Mouse (Mus musculus): ENCODE data around the gene Edc3.

Gene Edc3

GRCm38 (mm10) chr9:57708068-57708719 is at the start of gene Edc3:
Gene Edc3 (plus strand): TSS chr9:57708540.
- DNase-seq (ENCODE audit: low spot score in 2 of 2): peak; percentile 70 to 84

GRCm38 (mm10) chr9:57658970-57659369 is 49.4 kb upstream of the Edc3 start:
- no peak for DNase-seq (ENCODE audit: low spot score in 2 of 2)

GRCm38 (mm10) chr9:57659774-57660173 is 48.6 kb upstream of the Edc3 start:
- DNase-seq (ENCODE audit: low spot score in 2 of 2): peak in 1 of 2 experiments; percentile 70

GRCm38 (mm10) chr9:57660501-57660900 is 47.8 kb upstream of the Edc3 start:
- DNase-seq (ENCODE audit: low spot score in 2 of 2): no peak

GRCm38 (mm10) chr9:57661552-57661951 is 46.8 kb upstream of the Edc3 start:
- no peak for DNase-seq (ENCODE audit: low spot score in 2 of 2)

GRCm38 (mm10) chr9:57664616-57665015 is 43.7 kb upstream of the Edc3 start:
- DNase-seq (ENCODE audit: low spot score in 2 of 2): no peak

GRCm38 (mm10) chr9:57666536-57666935 is 41.8 kb upstream of the Edc3 start:
- DNase-seq (ENCODE audit: low spot score in 2 of 2): no peak

GRCm38 (mm10) chr9:57667136-57667535 is 41.2 kb upstream of the Edc3 start:
- DNase-seq (ENCODE audit: low spot score in 2 of 2): no peak

- no peak for DNase-seq (ENCODE audit: low spot score in 2 of 2)
Observed at GRCm38 (mm10) chr9:57667817-57668216, 40.5 kb upstream of the Edc3 start.

GRCm38 (mm10) chr9:57668277-57668676 is 40.1 kb upstream of the Edc3 start:
- DNase-seq (ENCODE audit: low spot score in 2 of 2): no peak

- no peak for DNase-seq (ENCODE audit: low spot score in 2 of 2)
Observed at GRCm38 (mm10) chr9:57669566-57669965, 38.8 kb upstream of the Edc3 start.

- DNase-seq (ENCODE audit: low spot score in 2 of 2): no peak
Observed at GRCm38 (mm10) chr9:57671037-57671436, 37.3 kb upstream of the Edc3 start.

- no peak for DNase-seq (ENCODE audit: low spot score in 2 of 2)
Observed at GRCm38 (mm10) chr9:57671500-57671899, 36.8 kb upstream of the Edc3 start.

- DNase-seq (ENCODE audit: low spot score in 2 of 2): no peak
Observed at GRCm38 (mm10) chr9:57681411-57681810, 26.9 kb upstream of the Edc3 start.

GRCm38 (mm10) chr9:57683520-57683919 is 24.8 kb upstream of the Edc3 start, which contains the start of gene Cyp1a2:
Gene Cyp1a2 (minus strand): TSS chr9:57683703.
- no peak for DNase-seq (ENCODE audit: low spot score in 2 of 2)

- DNase-seq (ENCODE audit: low spot score in 2 of 2): no peak
Observed at GRCm38 (mm10) chr9:57686011-57686410, 22.3 kb upstream of the Edc3 start.

- no peak for DNase-seq (ENCODE audit: low spot score in 2 of 2)
Observed at GRCm38 (mm10) chr9:57687751-57688150, 20.6 kb upstream of the Edc3 start, which contains the start of gene Cyp1a1. Gene Cyp1a1 (plus strand): TSS chr9:57687928.

- DNase-seq (ENCODE audit: low spot score in 2 of 2): no peak
Observed at GRCm38 (mm10) chr9:57688158-57688557, 20.2 kb upstream of the Edc3 start.

- no peak for DNase-seq (ENCODE audit: low spot score in 2 of 2)
Observed at GRCm38 (mm10) chr9:57688606-57689005, 19.7 kb upstream of the Edc3 start.

GRCm38 (mm10) chr9:57694108-57694507 is 14.2 kb upstream of the Edc3 start:
- DNase-seq (ENCODE audit: low spot score in 2 of 2): no peak

GRCm38 (mm10) chr9:57696380-57697285 is 11.7 kb upstream of the Edc3 start:
- DNase-seq (ENCODE audit: low spot score in 2 of 2): peak; percentile 52 to 61

- DNase-seq (ENCODE audit: low spot score in 2 of 2): no peak
Observed at GRCm38 (mm10) chr9:57697380-57697779, 11.0 kb upstream of the Edc3 start.
